Mouse (Mus musculus): ENCODE results near the gene Lmx1b. TPM values are rescaled to one million over a fixed set of nuclear protein-coding genes. Genes with fewer than 3 reads are reported as not detected.

Lmx1b gene
- polyA plus RNA-seq, 1 experiment from 2014 or later: 0.43 TPM

GRCm38 (mm10) chr2:33581866-33582265 is 58.4 kb downstream of the Lmx1b start:
- H3K27ac ChIP-seq (replicated peaks; ENCODE audit: low read depth, low read length): no peak overlapping the region
- no peaks in the 10 kb centered on the region for H3K36me3 ChIP-seq (ENCODE audit: control insufficient read depth, insufficient read depth, low read length)
- H3K4me1 ChIP-seq (ENCODE audit: control insufficient read depth, insufficient read depth, low read length): peaks cover 28% of the 10 kb centered on the region
- no peaks in the 10 kb centered on the region for H3K9me3 ChIP-seq (ENCODE audit: control insufficient read depth, low read length)
- 15% methylated on average over 8 of the region's 8 CpGs for WGBS
- DNase-seq (ENCODE audit: low spot score): no peak
- no peak for ATAC-seq (ENCODE audit: low read depth)
- H3K4me3 ChIP-seq (ENCODE audit: low read depth, low read length): no peak overlapping the region
- H3K27me3 ChIP-seq (replicated peaks; ENCODE audit: control insufficient read depth, insufficient read depth, low read length): peaks cover 56% of the 10 kb centered on the region
- no peak overlapping the region for H3K9ac ChIP-seq (ENCODE audit: low read depth, low read length)
- H3K4me2 ChIP-seq (ENCODE audit: low read depth, low read length): 0 out of 2 replicates have a peak overlapping the region, but pooled peaks have one; percentile 53

DNA sequence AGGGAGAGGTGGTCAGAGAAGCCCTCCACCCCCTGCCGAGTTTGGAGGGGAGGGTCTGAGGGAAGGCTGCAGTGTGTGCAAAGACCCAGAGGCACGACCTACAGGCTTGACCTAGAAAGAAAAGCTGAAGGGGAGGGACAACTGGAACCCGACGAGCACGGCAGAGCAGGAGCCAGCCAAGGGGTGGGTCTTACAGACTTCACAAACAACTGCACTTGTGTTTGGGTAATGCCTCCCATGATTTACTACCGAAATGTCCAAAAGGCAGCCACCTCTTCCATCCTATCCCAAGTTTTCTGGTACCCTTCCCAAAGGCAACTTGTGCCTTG is 58.9 kb downstream of the Lmx1b start:
- Histone ChIP-seq H3K9ac (ENCODE audit: low read depth, low read length) (no peak overlapping the region), H3K4me2 (ENCODE audit: low read depth, low read length) (peak overlapping the region; percentile 53), H3K4me1 (ENCODE audit: control insufficient read depth, insufficient read depth, low read length) (peaks cover 28% of the 10 kb centered on the region), H3K27me3 (replicated peaks; ENCODE audit: control insufficient read depth, insufficient read depth, low read length) (peaks cover 56% of the 10 kb centered on the region), H3K9me3 (ENCODE audit: control insufficient read depth, low read length) (no peaks in the 10 kb centered on the region), H3K27ac (replicated peaks; ENCODE audit: low read depth, low read length) (no peak overlapping the region), H3K36me3 (ENCODE audit: control insufficient read depth, insufficient read depth, low read length) (no peaks in the 10 kb centered on the region), H3K4me3 (ENCODE audit: low read depth, low read length) (no peak overlapping the region)
- WGBS: 0% methylated on average over 6 of the region's 6 CpGs
- no peak for DNase-seq (ENCODE audit: low spot score)
- ATAC-seq (ENCODE audit: low read depth): no peak

DNA sequence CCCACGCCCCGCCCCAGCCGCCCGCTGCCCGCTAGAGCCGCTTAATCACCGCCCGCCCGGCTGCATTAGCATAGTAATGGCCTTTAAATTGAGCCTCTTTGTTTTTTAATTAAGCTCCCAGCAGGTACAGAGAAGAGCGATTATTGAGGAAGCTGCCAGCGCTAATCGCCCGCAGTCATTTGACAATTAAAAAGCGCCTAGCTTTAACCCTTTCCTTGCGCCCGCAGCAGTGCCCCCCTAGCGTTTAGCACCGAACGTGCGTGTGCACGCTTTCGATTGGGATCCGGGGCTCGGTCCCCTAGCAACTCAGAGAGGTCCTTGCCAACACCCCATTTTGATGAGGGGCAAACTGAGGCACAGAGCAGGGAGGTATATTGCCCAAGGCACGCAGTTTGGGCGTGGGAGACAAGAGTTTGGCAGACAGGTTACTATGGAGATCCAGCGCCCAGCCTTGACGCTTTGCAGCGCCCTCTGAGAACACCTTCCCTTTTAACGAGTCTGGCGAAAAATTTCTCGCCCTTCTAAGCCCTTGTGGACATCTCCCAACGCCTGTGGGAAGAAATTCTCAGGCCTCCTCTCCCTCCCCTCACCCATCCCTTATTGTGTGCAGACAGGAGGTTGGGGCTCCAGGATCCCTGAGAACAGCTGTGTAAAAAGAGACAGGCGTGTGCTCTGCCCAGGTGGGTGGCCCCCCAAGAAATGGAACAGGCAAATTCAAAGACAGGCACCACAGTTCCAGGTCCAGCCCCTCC is 59.4 kb downstream of the Lmx1b start:
- H3K4me1 ChIP-seq (ENCODE audit: control insufficient read depth, insufficient read depth, low read length): peaks cover 28% of the 10 kb centered on the region

DNA sequence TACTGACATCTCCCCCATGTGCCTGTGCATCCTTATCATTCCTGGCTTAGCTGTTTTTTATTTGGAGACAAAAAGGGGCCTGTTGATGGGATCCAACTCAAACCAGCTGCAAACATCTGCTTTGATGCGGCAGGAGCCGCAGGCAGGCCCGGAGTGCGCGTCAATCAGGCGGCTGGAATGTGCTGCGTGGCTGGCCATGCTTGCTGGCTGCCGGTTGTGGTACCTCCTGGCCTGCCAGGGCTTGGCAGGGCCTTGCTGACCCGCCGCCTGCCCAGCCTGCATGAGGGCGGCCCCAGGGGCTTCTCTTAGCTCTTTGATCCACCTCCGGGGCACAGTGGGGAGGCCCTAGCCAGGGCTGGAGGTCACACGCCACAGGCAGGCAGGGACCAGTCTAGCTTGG is 64.9 kb downstream of the Lmx1b start:
- no peaks in the 10 kb centered on the region for H3K9me3 ChIP-seq (ENCODE audit: control insufficient read depth, low read length)
- ATAC-seq (ENCODE audit: low read depth): 0 out of 2 replicates have a peak, but pooled peaks have one; percentile 33
- peaks cover 31% of the 10 kb centered on the region for H3K27me3 ChIP-seq (replicated peaks; ENCODE audit: control insufficient read depth, insufficient read depth, low read length)
- H3K4me2 ChIP-seq (ENCODE audit: low read depth, low read length): no peak overlapping the region
- H3K27ac ChIP-seq (replicated peaks; ENCODE audit: low read depth, low read length): no peak overlapping the region
- DNase-seq (ENCODE audit: low spot score): no peak
- H3K4me3 ChIP-seq (ENCODE audit: low read depth, low read length): no peak overlapping the region
- H3K4me1 ChIP-seq (ENCODE audit: control insufficient read depth, insufficient read depth, low read length): no peaks in the 10 kb centered on the region
- WGBS: 28% methylated on average over 6 of the region's 13 CpGs
- H3K9ac ChIP-seq (ENCODE audit: low read depth, low read length): no peak overlapping the region
- no peaks in the 10 kb centered on the region for H3K36me3 ChIP-seq (ENCODE audit: control insufficient read depth, insufficient read depth, low read length)

More for the DNA sequence above, 59.4 kb downstream of the Lmx1b start:
- H3K27ac ChIP-seq (replicated peaks; ENCODE audit: low read depth, low read length): no peak overlapping the region
- ATAC-seq (ENCODE audit: low read depth) (no peak), DNase-seq (ENCODE audit: low spot score) (no peak)
- H3K4me2 ChIP-seq (ENCODE audit: low read depth, low read length): peak overlapping the region; percentile 53
- H3K27me3 ChIP-seq (replicated peaks; ENCODE audit: control insufficient read depth, insufficient read depth, low read length): peaks cover 56% of the 10 kb centered on the region
- no peak overlapping the region for H3K9ac ChIP-seq (ENCODE audit: low read depth, low read length)
- H3K36me3 ChIP-seq (ENCODE audit: control insufficient read depth, insufficient read depth, low read length): no peaks in the 10 kb centered on the region
- no peaks in the 10 kb centered on the region for H3K9me3 ChIP-seq (ENCODE audit: control insufficient read depth, low read length)
- H3K4me3 ChIP-seq (ENCODE audit: low read depth, low read length): peak overlapping the region; percentile 37
- 2% methylated on average over 31 of the region's 34 CpGs for WGBS

GRCm38 (mm10) chr2:33573075-33573474 is 67.2 kb downstream of the Lmx1b start:
- Histone ChIP-seq H3K27me3 (replicated peaks; ENCODE audit: control insufficient read depth, insufficient read depth, low read length) (peaks cover 20% of the 10 kb centered on the region; the same call in 1 of the 2 replicates), H3K27ac (replicated peaks; ENCODE audit: low read depth, low read length) (no peak overlapping the region), H3K4me2 (ENCODE audit: low read depth, low read length) (no peak overlapping the region), H3K9me3 (ENCODE audit: control insufficient read depth, low read length) (no peaks in the 10 kb centered on the region), H3K36me3 (ENCODE audit: control insufficient read depth, insufficient read depth, low read length) (no peaks in the 10 kb centered on the region), H3K9ac (ENCODE audit: low read depth, low read length) (no peak overlapping the region), H3K4me3 (ENCODE audit: low read depth, low read length) (no peak overlapping the region), H3K4me1 (ENCODE audit: control insufficient read depth, insufficient read depth, low read length) (no peaks in the 10 kb centered on the region)
- DNase-seq (ENCODE audit: low spot score) (no peak), ATAC-seq (ENCODE audit: low read depth) (no peak)
- 95% methylated on average over 7 of the region's 7 CpGs for WGBS

- H3K4me2 ChIP-seq (ENCODE audit: low read depth, low read length): no peak overlapping the region
- H3K4me3 ChIP-seq (ENCODE audit: low read depth, low read length): no peak overlapping the region
- H3K9me3 ChIP-seq (ENCODE audit: control insufficient read depth, low read length): no peaks in the 10 kb centered on the region
- no peaks in the 10 kb centered on the region for H3K36me3 ChIP-seq (ENCODE audit: control insufficient read depth, insufficient read depth, low read length)
- WGBS: 48% methylated on average over 16 of the region's 16 CpGs
- H3K9ac ChIP-seq (ENCODE audit: low read depth, low read length): no peak overlapping the region
- DNase-seq (ENCODE audit: low spot score) (no peak), ATAC-seq (ENCODE audit: low read depth) (no peak; the same call in 1 of the 2 replicates)
- no peak overlapping the region for H3K27ac ChIP-seq (replicated peaks; ENCODE audit: low read depth, low read length)
- peaks cover 20% of the 10 kb centered on the region; the same call in 1 of the 2 replicates for H3K27me3 ChIP-seq (replicated peaks; ENCODE audit: control insufficient read depth, insufficient read depth, low read length)
- no peaks in the 10 kb centered on the region for H3K4me1 ChIP-seq (ENCODE audit: control insufficient read depth, insufficient read depth, low read length)
Measured at GRCm38 (mm10) chr2:33571219-33571824, 69.0 kb downstream of the Lmx1b start.

DNA sequence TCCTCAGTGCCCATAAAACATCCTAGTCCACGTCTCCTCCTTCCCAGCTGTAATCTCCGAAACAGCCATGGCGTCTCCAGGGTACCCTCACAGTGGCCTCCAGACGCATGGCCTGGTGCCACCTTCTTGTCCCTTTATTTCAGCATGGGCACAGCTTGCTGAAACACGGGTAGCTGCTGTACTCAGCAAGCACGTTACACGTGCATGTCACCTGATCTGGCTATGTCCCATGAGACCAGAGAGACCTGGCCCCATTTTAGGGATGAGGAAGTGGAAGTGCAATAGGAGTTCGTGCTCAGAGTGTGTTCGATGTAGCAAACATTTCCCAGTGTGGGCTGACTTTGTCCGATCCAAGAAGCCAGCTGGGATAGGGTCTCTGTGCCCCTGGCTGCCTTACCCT is 70.6 kb downstream of the Lmx1b start:
- no peak overlapping the region for H3K27ac ChIP-seq (replicated peaks; ENCODE audit: low read depth, low read length)
- no peaks in the 10 kb centered on the region for H3K36me3 ChIP-seq (ENCODE audit: control insufficient read depth, insufficient read depth, low read length)
- DNase-seq (ENCODE audit: low spot score) (no peak), ATAC-seq (ENCODE audit: low read depth) (no peak)
- H3K4me2 ChIP-seq (ENCODE audit: low read depth, low read length): no peak overlapping the region
- no peaks in the 10 kb centered on the region for H3K9me3 ChIP-seq (ENCODE audit: control insufficient read depth, low read length)
- peaks cover 20% of the 10 kb centered on the region; the same call in 1 of the 2 replicates for H3K27me3 ChIP-seq (replicated peaks; ENCODE audit: control insufficient read depth, insufficient read depth, low read length)
- 57% methylated on average over 10 of the region's 10 CpGs for WGBS
- H3K4me1 ChIP-seq (ENCODE audit: control insufficient read depth, insufficient read depth, low read length): peaks cover 5% of the 10 kb centered on the region; the same call in 1 of the 2 replicates
- no peak overlapping the region for H3K4me3 ChIP-seq (ENCODE audit: low read depth, low read length)
- H3K9ac ChIP-seq (ENCODE audit: low read depth, low read length): no peak overlapping the region

- H3K4me1 ChIP-seq (ENCODE audit: control insufficient read depth, insufficient read depth, low read length): peaks cover 5% of the 10 kb centered on the region; the same call in 1 of the 2 replicates
- H3K36me3 ChIP-seq (ENCODE audit: control insufficient read depth, insufficient read depth, low read length): no peaks in the 10 kb centered on the region
- peaks cover 20% of the 10 kb centered on the region; the same call in 1 of the 2 replicates for H3K27me3 ChIP-seq (replicated peaks; ENCODE audit: control insufficient read depth, insufficient read depth, low read length)
- no peak overlapping the region for H3K4me2 ChIP-seq (ENCODE audit: low read depth, low read length)
- DNase-seq (ENCODE audit: low spot score) (no peak), ATAC-seq (ENCODE audit: low read depth) (no peak)
- H3K27ac ChIP-seq (replicated peaks; ENCODE audit: low read depth, low read length): no peak overlapping the region
- 36% methylated on average over 8 of the region's 9 CpGs for WGBS
- H3K4me3 ChIP-seq (ENCODE audit: low read depth, low read length): no peak overlapping the region
- H3K9me3 ChIP-seq (ENCODE audit: control insufficient read depth, low read length): no peaks in the 10 kb centered on the region
- no peak overlapping the region for H3K9ac ChIP-seq (ENCODE audit: low read depth, low read length)
Measured at GRCm38 (mm10) chr2:33569240-33569639, 71.1 kb downstream of the Lmx1b start.
